Mouse (Mus musculus) limb, embryonic 15.5 days (tissue): Measurements from ENCODE around the gene Myh2. TPM values are rescaled to one million over a fixed set of nuclear protein-coding genes. Genes with fewer than 3 reads are reported as not detected.

Experiments used
- ATAC-seq: fragments of 200-750 bp; cut with Nextera tagmentation; 2 replicates; pipeline ENCODE4 v1.8.0; 2017; ENCODE audit warnings: low read depth, moderate TSS enrichment; ENCODE audit not compliant: insufficient number of reproducible peaks, low FRiP score, low TSS enrichment
- H3K27ac ChIP-seq: fragments of 300-500 bp; sonication (generic); 2 replicates; pipeline ENCODE4 v1.5.1; 2015; ENCODE audit warnings: moderate library complexity, mild to moderate bottlenecking, inconsistent platforms
- H3K27me3 ChIP-seq: fragments of 300-500 bp; sonication (generic); 2 replicates; pipeline ENCODE4 v1.6.1; 2015; ENCODE audit warnings: inconsistent platforms
- H3K36me3 ChIP-seq: fragments of 300-500 bp; sonication (generic); 2 replicates; pipeline ENCODE4 v1.6.1; 2015; ENCODE audit warnings: inconsistent platforms
- H3K4me1 ChIP-seq: fragments of 300-500 bp; sonication (generic); 2 replicates; pipeline ENCODE4 v1.6.1; 2015; ENCODE audit warnings: inconsistent platforms
- H3K4me2 ChIP-seq: fragments of 300-500 bp; sonication (generic); 2 replicates; pipeline ENCODE4 v1.6.1; 2015; ENCODE audit warnings: mild to moderate bottlenecking, inconsistent platforms
- H3K4me3 ChIP-seq: fragments of 300-500 bp; sonication (generic); 2 replicates; pipeline ENCODE4 v1.5.1; 2015; ENCODE audit warnings: mild to moderate bottlenecking, inconsistent platforms
- H3K9ac ChIP-seq: fragments of 300-500 bp; sonication (generic); 2 replicates; pipeline ENCODE4 v1.6.1; 2015; ENCODE audit warnings: inconsistent platforms
- H3K9me3 ChIP-seq: fragments of 300-500 bp; sonication (generic); 2 replicates; pipeline ENCODE4 v1.6.1; 2016; ENCODE audit warnings: inconsistent platforms
- WGBS: fragments of 180-500 bp; shearing (Covaris S2); methylation state at CpG from one replicate; pipeline ENCODE4 v1.1.7; 2015; 5-methylcytosine and 5-hydroxymethylcytosine counted together
- polyA plus RNA-seq: library from polyadenylated mRNA; unstranded; fragments of >200 nt; fragmentation: Nextera tagmentation; extraction: Ambion mirVana; gene quantifications from 2 replicates; pipeline ENCODE4 v1.2.1, GENCODE M21; 2015

Myh2 gene
- polyA plus RNA-seq = 0.27 and 0.52 TPM in 2 replicates

DNA sequence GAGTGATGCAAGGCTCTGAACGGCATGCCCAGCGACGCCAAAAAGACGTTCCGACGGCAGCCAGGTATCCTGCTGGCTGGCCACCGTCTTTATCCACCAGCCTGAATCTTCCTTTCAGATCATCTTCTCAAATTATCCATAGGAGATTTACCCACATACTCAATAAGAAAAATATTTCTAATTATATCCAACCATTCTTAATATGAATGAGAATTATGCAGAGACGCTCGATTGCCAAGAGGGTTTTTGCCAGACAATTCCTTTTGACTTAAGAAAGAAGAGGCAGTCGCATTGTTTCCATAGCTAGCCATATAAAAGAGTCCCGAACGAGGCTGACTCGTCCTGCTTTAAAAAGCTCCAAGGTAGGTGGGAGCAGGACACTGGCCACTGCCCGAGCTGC lies at the start of gene Myh2:
Gene Myh2 (plus strand): TSS at position 301 of the 400 bp plus-strand sequence.
- H3K9ac ChIP-seq = no peak within 1 kb of the TSS
- no peaks in the 10 kb centered on the region for H3K4me1 ChIP-seq
- H3K36me3 ChIP-seq = no peaks in the 10 kb centered on the region
- no peak within 1 kb of the TSS for H3K4me2 ChIP-seq
- ATAC-seq = no peak
- 71% methylated on average over 14 of the region's 14 CpGs for WGBS
- H3K27me3 ChIP-seq = no peaks in the 10 kb centered on the region
- H3K27ac ChIP-seq = no peak within 1 kb of the TSS
- no peaks in the 10 kb centered on the region for H3K9me3 ChIP-seq
- H3K4me3 ChIP-seq = no peak within 1 kb of the TSS

DNA sequence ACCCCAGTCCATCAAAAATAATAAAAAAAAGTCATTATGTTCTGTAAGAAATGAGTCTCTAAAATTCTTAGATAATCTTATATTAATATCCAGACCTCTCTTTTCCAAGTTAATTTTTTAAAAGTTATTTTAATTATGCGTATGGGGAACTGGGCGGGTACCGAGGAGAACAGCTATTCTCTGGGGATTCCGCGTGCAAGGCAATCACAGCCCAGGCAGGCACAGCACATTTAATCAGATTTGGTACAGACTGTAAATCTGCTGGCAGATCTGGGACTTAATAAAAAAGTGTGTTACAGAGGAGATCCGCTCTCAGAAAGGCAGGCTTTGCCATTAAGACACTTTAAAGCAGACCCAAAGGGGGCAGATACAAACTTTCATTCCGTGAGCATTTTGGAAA lies 45.9 kb upstream of the Myh2 start:
- Histone ChIP-seq H3K9ac (no peak overlapping the region), H3K4me3 (no peak overlapping the region), H3K27ac (no peak overlapping the region), H3K4me2 (no peak overlapping the region), H3K27me3 (no peaks in the 10 kb centered on the region), H3K4me1 (0 out of 2 replicates have a peak, but pooled peaks cover 5% of the 10 kb centered on the region), H3K36me3 (no peaks in the 10 kb centered on the region), H3K9me3 (no peaks in the 10 kb centered on the region)
- no peak for ATAC-seq
- 41% methylated on average over 7 of the region's 7 CpGs for WGBS

DNA sequence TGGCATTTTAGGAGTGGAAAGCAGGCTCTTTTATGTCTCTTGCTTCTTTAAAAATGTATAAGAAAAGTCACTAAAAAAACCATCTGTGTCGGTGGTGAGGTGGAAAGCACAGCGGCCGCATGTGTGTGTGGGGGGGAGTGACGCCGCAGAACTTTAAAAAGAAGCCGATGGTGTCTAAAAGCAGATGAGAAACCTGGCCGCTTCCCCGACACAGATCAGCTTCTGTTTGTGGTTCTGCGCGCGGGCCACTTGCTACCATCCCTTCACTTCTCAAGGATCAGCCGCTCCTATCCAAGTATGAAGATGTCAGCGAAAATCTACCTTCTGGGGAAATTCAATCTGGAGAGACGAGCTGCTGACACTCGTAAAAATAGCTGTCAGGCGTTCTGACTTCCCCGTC lies 45.5 kb upstream of the Myh2 start:
- 0 out of 2 replicates have a peak overlapping the region, but pooled peaks have one; percentile 1 for H3K4me2 ChIP-seq
- no peak for ATAC-seq

DNA sequence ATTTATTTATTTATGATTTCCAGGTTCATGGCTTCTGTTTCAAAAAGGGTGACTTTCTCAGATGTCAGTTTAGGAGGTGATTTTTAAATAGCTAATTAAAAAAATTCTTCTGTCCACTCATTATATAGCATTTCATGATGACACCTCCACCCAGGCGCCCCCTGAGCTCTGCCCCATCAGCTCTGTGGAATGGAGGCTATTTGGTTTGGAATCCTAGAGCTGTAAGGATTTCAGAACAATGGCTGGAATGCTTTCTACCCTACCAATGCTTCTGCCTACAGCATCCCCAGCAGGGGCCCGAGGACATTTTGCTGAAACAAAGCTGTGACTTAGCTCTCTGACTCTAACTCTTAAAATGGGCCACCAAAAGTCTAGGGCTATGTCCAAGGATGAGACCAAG lies 37.3 kb upstream of the Myh2 start:
- Histone ChIP-seq H3K4me2 (no peak overlapping the region), H3K9me3 (no peaks in the 10 kb centered on the region), H3K36me3 (no peaks in the 10 kb centered on the region), H3K4me1 (no peaks in the 10 kb centered on the region), H3K27ac (no peak overlapping the region), H3K9ac (no peak overlapping the region), H3K4me3 (no peak overlapping the region), H3K27me3 (no peaks in the 10 kb centered on the region)
- ATAC-seq = no peak
- 84% methylated on average over 2 of the region's 2 CpGs for WGBS

More for the DNA sequence above, 45.5 kb upstream of the Myh2 start:
- no peak overlapping the region for H3K27ac ChIP-seq
- H3K9ac ChIP-seq = no peak overlapping the region
- WGBS = 39% methylated on average over 17 of the region's 17 CpGs
- no peaks in the 10 kb centered on the region for H3K27me3 ChIP-seq
- H3K36me3 ChIP-seq = no peaks in the 10 kb centered on the region
- no peak overlapping the region for H3K4me3 ChIP-seq
- no peaks in the 10 kb centered on the region for H3K9me3 ChIP-seq
- 0 out of 2 replicates have a peak, but pooled peaks cover 3% of the 10 kb centered on the region for H3K4me1 ChIP-seq

DNA sequence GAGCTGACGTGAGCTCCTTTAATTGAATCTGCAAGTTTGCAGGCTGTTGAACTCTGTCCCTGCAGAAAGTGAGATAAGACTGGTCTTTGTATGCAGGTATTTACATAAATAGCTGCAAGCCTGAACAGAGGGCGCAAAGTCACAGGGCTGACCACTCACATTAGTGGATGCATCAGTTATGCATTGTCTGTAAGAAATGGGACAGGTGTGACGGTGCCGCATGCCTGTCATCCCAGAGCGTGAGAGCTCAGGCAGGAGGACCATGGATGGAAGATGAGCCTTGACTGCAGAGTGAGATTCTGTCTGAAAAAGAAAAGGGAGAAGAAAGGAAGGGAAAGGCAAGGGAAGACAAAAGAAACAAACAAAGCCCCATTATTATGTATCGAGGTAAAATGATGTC lies 36.2 kb upstream of the Myh2 start:
- Histone ChIP-seq H3K36me3 (no peaks in the 10 kb centered on the region), H3K4me3 (no peak overlapping the region), H3K4me2 (no peak overlapping the region), H3K27ac (no peak overlapping the region), H3K4me1 (no peaks in the 10 kb centered on the region), H3K27me3 (no peaks in the 10 kb centered on the region), H3K9ac (no peak overlapping the region), H3K9me3 (no peaks in the 10 kb centered on the region)
- 86% methylated on average over 6 of the region's 6 CpGs for WGBS
- ATAC-seq = no peak

DNA sequence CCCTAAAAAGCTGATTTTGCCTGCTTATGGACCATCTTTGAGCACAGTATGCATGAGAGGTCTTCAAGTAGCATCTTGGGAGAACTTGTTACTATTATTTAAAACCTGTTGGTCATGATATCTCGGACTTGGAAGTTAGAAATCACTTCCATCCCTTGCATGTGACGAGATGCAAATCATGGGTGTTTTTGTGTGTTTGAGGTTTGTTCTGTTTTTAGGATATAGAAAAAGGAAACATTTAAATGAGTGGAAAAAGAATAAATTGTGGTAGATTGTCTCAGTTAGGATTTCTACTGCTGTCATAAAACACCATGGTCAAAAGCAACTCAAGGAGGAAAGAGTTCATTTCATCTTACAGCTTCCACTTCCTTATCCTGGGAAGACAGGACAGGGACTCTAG lies 35.3 kb upstream of the Myh2 start:
- H3K4me3 ChIP-seq = no peak overlapping the region
- no peaks in the 10 kb centered on the region for H3K27me3 ChIP-seq
- ATAC-seq = no peak
- H3K27ac ChIP-seq = no peak overlapping the region
- H3K4me1 ChIP-seq = no peaks in the 10 kb centered on the region
- 81% methylated on average over 2 of the region's 2 CpGs for WGBS
- H3K9me3 ChIP-seq = no peaks in the 10 kb centered on the region
- H3K36me3 ChIP-seq = no peaks in the 10 kb centered on the region
- H3K4me2 ChIP-seq = no peak overlapping the region
- no peak overlapping the region for H3K9ac ChIP-seq

DNA sequence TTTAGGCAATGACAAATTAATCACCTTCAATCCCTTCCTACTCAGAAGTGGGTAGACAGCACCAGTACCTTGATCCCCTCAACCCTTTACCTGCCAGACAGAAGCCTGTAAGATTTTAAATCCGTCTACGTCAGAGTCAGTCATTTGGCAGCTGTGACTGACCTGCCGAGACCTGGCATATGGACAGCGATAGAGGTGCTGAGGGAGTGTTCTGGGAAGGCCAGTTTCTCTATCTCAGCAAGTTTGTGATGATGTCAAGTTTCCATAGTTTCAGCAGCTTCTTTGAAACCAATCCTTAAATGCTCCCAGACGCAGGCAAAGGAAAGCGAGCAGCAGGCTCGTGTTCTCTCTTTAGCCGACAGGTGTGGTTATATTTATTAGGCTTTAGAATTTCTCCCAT lies 31.3 kb upstream of the Myh2 start:
- Histone ChIP-seq H3K36me3 (no peaks in the 10 kb centered on the region), H3K27ac (no peak overlapping the region), H3K9ac (no peak overlapping the region), H3K4me3 (no peak overlapping the region), H3K9me3 (no peaks in the 10 kb centered on the region), H3K4me2 (no peak overlapping the region), H3K27me3 (no peaks in the 10 kb centered on the region), H3K4me1 (no peaks in the 10 kb centered on the region)
- no peak for ATAC-seq
- 32% methylated on average over 8 of the region's 8 CpGs for WGBS

DNA sequence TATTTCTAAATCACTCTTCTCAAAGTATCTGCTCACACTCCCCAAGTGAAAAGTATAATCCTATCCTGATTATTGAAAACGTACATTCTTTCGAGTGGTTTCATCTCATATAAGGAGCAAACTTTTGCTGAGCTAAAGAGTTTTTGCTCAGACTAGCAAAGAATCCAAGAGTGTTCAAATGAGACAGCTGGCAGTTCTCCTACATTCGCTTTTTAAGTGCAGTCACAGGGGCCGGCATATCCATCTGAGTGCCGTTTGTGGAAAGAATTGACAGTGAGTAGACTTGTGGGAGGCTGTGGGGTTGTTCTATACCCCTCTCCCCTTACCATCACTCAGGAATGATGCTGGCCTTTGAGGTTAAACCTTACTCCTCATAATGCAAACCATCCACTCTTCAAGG lies 30.7 kb upstream of the Myh2 start:
- no peak for ATAC-seq
- Histone ChIP-seq H3K36me3 (no peaks in the 10 kb centered on the region), H3K4me3 (no peak overlapping the region), H3K27ac (no peak overlapping the region), H3K4me2 (no peak overlapping the region), H3K4me1 (no peaks in the 10 kb centered on the region), H3K27me3 (no peaks in the 10 kb centered on the region), H3K9ac (no peak overlapping the region), H3K9me3 (no peaks in the 10 kb centered on the region)
- 46% methylated on average over 5 of the region's 5 CpGs for WGBS

DNA sequence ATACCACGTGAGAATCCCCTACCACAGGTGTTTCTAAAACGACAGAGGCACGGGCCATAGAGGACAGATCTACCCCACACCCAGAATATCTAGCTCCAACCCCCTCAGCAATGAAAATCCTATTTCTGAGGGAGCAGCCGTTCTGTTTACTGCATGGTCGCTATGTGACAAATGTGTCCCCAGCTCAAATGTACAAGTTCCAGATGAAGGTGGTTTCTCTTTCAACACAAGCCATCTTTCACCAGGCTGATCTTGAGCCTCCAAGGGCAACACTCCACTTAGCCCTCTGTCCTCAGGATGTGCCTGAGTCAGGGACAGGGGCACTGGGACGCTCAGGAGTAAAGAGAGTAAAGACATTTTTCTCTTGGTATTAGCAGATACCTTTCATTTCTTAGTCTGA lies 29.8 kb upstream of the Myh2 start:
- no peak overlapping the region for H3K4me3 ChIP-seq
- H3K9me3 ChIP-seq = no peaks in the 10 kb centered on the region
- 75% methylated on average over 6 of the region's 6 CpGs for WGBS
- no peaks in the 10 kb centered on the region for H3K4me1 ChIP-seq
- no peak overlapping the region for H3K4me2 ChIP-seq
- H3K36me3 ChIP-seq = no peaks in the 10 kb centered on the region
- no peak for ATAC-seq
- no peaks in the 10 kb centered on the region for H3K27me3 ChIP-seq
- no peak overlapping the region for H3K9ac ChIP-seq
- no peak overlapping the region for H3K27ac ChIP-seq

DNA sequence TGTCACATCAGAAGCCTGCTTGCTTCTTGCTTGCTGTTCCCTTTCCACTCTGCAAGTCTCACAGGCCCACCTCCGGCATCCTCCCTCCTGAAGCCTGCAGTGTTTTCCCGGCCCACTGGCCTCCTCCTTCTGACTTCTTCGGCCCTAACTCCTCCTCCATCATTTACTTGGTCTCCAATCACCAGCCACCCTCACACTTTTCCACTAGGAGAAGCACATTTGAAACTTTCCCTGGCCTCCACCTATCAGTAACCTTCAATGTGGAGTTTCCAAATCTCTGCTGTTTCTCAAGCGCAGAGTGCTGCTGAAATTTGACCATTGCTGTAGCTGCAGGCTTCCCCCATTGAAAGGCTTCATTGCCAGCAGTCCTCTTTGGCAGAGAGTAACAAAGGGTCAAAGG lies 28.8 kb upstream of the Myh2 start:
- Histone ChIP-seq H3K36me3 (no peaks in the 10 kb centered on the region), H3K27ac (no peak overlapping the region), H3K27me3 (no peaks in the 10 kb centered on the region), H3K4me1 (no peaks in the 10 kb centered on the region), H3K9ac (no peak overlapping the region), H3K4me2 (no peak overlapping the region), H3K9me3 (no peaks in the 10 kb centered on the region), H3K4me3 (no peak overlapping the region)
- no peak for ATAC-seq
- 46% methylated on average over 4 of the region's 4 CpGs for WGBS

DNA sequence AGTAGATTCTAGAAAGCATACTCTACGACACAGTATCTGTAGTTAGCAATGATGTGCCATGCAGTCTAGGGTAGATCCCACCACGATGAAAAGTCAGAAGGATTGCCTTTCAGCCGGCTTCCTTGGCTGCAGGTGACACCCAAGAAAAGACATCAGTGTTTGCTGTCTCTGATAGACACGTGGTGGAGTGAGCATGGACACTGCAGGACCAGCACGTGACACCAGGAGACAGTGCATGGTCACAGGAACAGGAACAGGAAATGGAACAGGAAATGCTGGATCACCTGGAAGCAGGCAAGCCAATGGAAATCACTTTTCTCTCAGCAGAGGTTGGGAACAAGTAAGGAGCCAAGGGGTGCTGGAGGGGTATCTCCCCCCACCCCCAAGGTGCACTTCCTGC lies 27.8 kb upstream of the Myh2 start:
- Histone ChIP-seq H3K27me3 (no peaks in the 10 kb centered on the region), H3K4me1 (no peaks in the 10 kb centered on the region), H3K4me2 (no peak overlapping the region), H3K36me3 (no peaks in the 10 kb centered on the region), H3K4me3 (no peak overlapping the region), H3K9me3 (no peaks in the 10 kb centered on the region), H3K9ac (no peak overlapping the region), H3K27ac (no peak overlapping the region)
- WGBS = 81% methylated on average over 5 of the region's 5 CpGs
- ATAC-seq = no peak

DNA sequence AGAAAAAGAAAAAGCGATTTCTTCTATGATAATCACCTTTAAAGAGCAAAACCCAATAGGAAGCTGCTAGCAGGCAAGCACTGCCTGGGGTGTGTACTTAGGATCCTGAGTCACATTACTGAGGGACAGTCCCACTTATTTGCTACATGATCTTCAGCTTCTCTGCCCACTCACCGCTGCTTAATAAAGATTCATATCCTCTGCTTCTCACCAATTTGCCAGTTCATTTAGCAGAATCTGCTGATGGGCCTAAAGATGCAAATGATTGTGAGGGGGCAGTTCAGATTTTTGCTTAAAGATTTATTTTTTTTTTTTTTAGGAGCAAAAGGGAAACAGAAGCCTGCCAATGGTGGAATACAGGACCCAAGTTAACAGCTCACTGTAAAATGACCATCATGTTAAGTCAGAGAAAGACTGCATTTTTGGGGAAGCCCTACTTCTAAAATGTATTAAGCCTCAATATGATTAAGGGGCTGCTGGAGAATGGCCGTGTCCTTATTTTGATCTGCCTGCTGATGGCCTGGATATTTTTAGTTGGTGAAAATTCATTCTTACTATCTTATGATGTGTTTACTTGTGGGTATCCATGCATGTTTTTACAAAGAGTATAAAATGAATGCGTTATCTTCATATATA lies 26.8 kb upstream of the Myh2 start:
- no peaks in the 10 kb centered on the region for H3K4me1 ChIP-seq
- H3K4me3 ChIP-seq = no peak overlapping the region
- WGBS = 77% methylated on average over 4 of the region's 4 CpGs
- no peak for ATAC-seq
- no peaks in the 10 kb centered on the region for H3K9me3 ChIP-seq
- no peaks in the 10 kb centered on the region for H3K36me3 ChIP-seq
- no peak overlapping the region for H3K4me2 ChIP-seq
- H3K27me3 ChIP-seq = no peaks in the 10 kb centered on the region
- H3K9ac ChIP-seq = no peak overlapping the region
- no peak overlapping the region for H3K27ac ChIP-seq
